Mouse (Mus musculus) MEL (cell line): Measurements from ENCODE around the gene Lancl2. TPM values are rescaled to one million over a fixed set of nuclear protein-coding genes. Genes with fewer than 3 reads are reported as not detected.

Experiments used
- DNase-seq: peaks from one replicate; pipeline ENCODE4 v3.0.0; 2011; ENCODE audit warnings: low read depth, low spot score
- H3K27ac ChIP-seq: 2 replicates; pipeline ENCODE4 v1.5.1; 2012; ENCODE audit warnings: low read depth, mild to moderate bottlenecking, control low read depth, low read length, moderate library complexity; ENCODE audit not compliant: control insufficient read depth
- H3K27me3 ChIP-seq, 2 experiments: fragments of 150-350 bp in 1 of 2; sonication (generic) in 1 of 2; 2 replicates each; pipeline ENCODE4 v1.6.1; 2012; ENCODE audit warnings: low read length in 2 of 2, mild to moderate bottlenecking in 2 of 2, improper control_type of control experiment in 1 of 2, moderate library complexity in 1 of 2; ENCODE audit not compliant: insufficient read depth in 2 of 2, control insufficient read depth in 1 of 2
- H3K36me3 ChIP-seq, 2 experiments: 2 replicates each; pipeline ENCODE4 v1.6.1; 2012 to 2014; ENCODE audit warnings: low read length in 2 of 2, improper control_type of control experiment in 1 of 2, inconsistent platforms in 1 of 2, mild to moderate bottlenecking in 1 of 2; ENCODE audit not compliant: insufficient read depth in 2 of 2, control insufficient read depth in 1 of 2
- H3K4me1 ChIP-seq, 2 experiments: fragments of 150-350 bp in 1 of 2; sonication (generic) in 1 of 2; 2 replicates each; pipeline ENCODE4 v1.6.1; 2012; ENCODE audit warnings: low read length in 2 of 2, improper control_type of control experiment in 1 of 2, mild to moderate bottlenecking in 1 of 2; ENCODE audit not compliant: insufficient read depth in 2 of 2, control insufficient read depth in 1 of 2
- H3K4me3 ChIP-seq, 2 experiments: fragments of 150-350 bp in 1 of 2; sonication (generic) in 1 of 2; 2 replicates each; pipeline ENCODE4 v1.5.1; 2012; ENCODE audit warnings: low read depth in 2 of 2, low read length in 2 of 2, mild to moderate bottlenecking in 2 of 2, moderate library complexity in 2 of 2, control low read depth in 1 of 2, improper control_type of control experiment in 1 of 2; ENCODE audit not compliant: control insufficient read depth in 1 of 2, insufficient read depth in 1 of 2
- H3K79me2 ChIP-seq: 2 replicates; pipeline ENCODE4 v1.6.1; 2012; ENCODE audit warnings: mild to moderate bottlenecking, low read length, moderate library complexity; ENCODE audit not compliant: control insufficient read depth, poor library complexity, insufficient read depth
- H3K9ac ChIP-seq: 2 replicates; pipeline ENCODE4 v1.6.1; 2012; ENCODE audit warnings: low read depth, mild to moderate bottlenecking, control low read depth, low read length, moderate library complexity; ENCODE audit not compliant: control insufficient read depth, poor library complexity, severe bottlenecking
- H3K9me3 ChIP-seq: fragments of 150-350 bp; sonication (generic); replicated peaks from 2 replicates; pipeline ENCODE4 v1.6.1; 2012; ENCODE audit warnings: mild to moderate bottlenecking, low read length, improper control_type of control experiment, moderate library complexity; ENCODE audit not compliant: insufficient read depth
- BHLHE40 ChIP-seq: IDR thresholded peaks from 2 replicates; pipeline ENCODE4 v1.6.1; 2012; ENCODE audit warnings: low read depth, mild to moderate bottlenecking, inconsistent platforms, low read length, improper control_type of control experiment, borderline replicate concordance
- CHD1 ChIP-seq: IDR thresholded peaks from 2 replicates; pipeline ENCODE4 v1.6.1; 2012; ENCODE audit warnings: low read depth, mild to moderate bottlenecking, inconsistent platforms, low read length, improper control_type of control experiment
- CHD2 ChIP-seq: IDR thresholded peaks from 2 replicates; pipeline ENCODE4 v1.6.1; 2011; ENCODE audit warnings: low read length, improper control_type of control experiment
- CTCF ChIP-seq, 3 experiments: IDR thresholded peaks in 2 of 3; conservative IDR thresholded peaks in 1 of 3; 2 replicates each; pipeline ENCODE4 v1.5.1; 2011 to 2012; ENCODE audit warnings: low read length in 3 of 3, low read depth in 2 of 3, mild to moderate bottlenecking in 2 of 3, improper control_type of control experiment in 1 of 3, inconsistent platforms in 1 of 3, mixed read lengths in 1 of 3, moderate library complexity in 1 of 3; ENCODE audit not compliant: control insufficient read depth in 1 of 3, insufficient read depth in 1 of 3, poor library complexity in 1 of 3, severe bottlenecking in 1 of 3
- ELF1 ChIP-seq: IDR thresholded peaks from 2 replicates; pipeline ENCODE4 v1.6.1; 2014; ENCODE audit warnings: low read depth, mild to moderate bottlenecking, inconsistent platforms, low read length, improper control_type of control experiment, moderate library complexity
- EP300 ChIP-seq, 2 experiments: IDR thresholded peaks; 2 replicates each; pipeline ENCODE4 v1.6.1; 2011; ENCODE audit warnings: improper control_type of control experiment in 2 of 2, low read length in 2 of 2, low read depth in 1 of 2, mild to moderate bottlenecking in 1 of 2
- ETS1 ChIP-seq: IDR thresholded peaks from 2 replicates; pipeline ENCODE4 v1.6.1; 2012; ENCODE audit warnings: low read depth, mild to moderate bottlenecking, inconsistent platforms, low read length, improper control_type of control experiment, moderate library complexity
- HCFC1 ChIP-seq: IDR thresholded peaks from 2 replicates; pipeline ENCODE4 v1.6.1; 2012; ENCODE audit warnings: low read depth, mild to moderate bottlenecking, inconsistent platforms, low read length, improper control_type of control experiment, moderate library complexity
- JUND ChIP-seq: IDR thresholded peaks from 2 replicates; pipeline ENCODE4 v1.6.1; 2011; ENCODE audit warnings: low read depth, mild to moderate bottlenecking, improper control_type of control experiment, low read length
- MAFK ChIP-seq: IDR thresholded peaks from 2 replicates; pipeline ENCODE4 v1.6.1; 2011; ENCODE audit warnings: low read depth, mild to moderate bottlenecking, low read length, improper control_type of control experiment, borderline replicate concordance
- MAX ChIP-seq: IDR thresholded peaks from 2 replicates; pipeline ENCODE4 v1.6.1; 2011; ENCODE audit warnings: low read length, improper control_type of control experiment
- MAZ ChIP-seq: IDR thresholded peaks from 2 replicates; pipeline ENCODE4 v1.6.1; 2012; ENCODE audit warnings: low read depth, mild to moderate bottlenecking, inconsistent platforms, low read length, improper control_type of control experiment
- MXI1 ChIP-seq: IDR thresholded peaks from 2 replicates; pipeline ENCODE4 v1.6.1; 2011; ENCODE audit warnings: mild to moderate bottlenecking, low read depth, low read length, improper control_type of control experiment
- MYB ChIP-seq: IDR thresholded peaks from 2 replicates; pipeline ENCODE4 v1.6.1; 2011; ENCODE audit warnings: mild to moderate bottlenecking, low read depth, low read length, improper control_type of control experiment
- NELFE ChIP-seq: IDR thresholded peaks from 2 replicates; pipeline ENCODE4 v1.6.1; 2011; ENCODE audit warnings: low read depth, low read length, improper control_type of control experiment
- NRF1 ChIP-seq: IDR thresholded peaks from 2 replicates; pipeline ENCODE4 v1.6.1; 2014; ENCODE audit warnings: low read depth, mild to moderate bottlenecking, inconsistent platforms, low read length, improper control_type of control experiment, moderate library complexity; ENCODE audit not compliant: poor library complexity, insufficient read depth, severe bottlenecking
- POLR2A ChIP-seq, 2 experiments: IDR thresholded peaks; 2 replicates each; pipeline ENCODE4 v1.6.1; 2011 to 2012; ENCODE audit warnings: low read length in 2 of 2, mild to moderate bottlenecking in 2 of 2, control low read depth in 1 of 2, improper control_type of control experiment in 1 of 2, low read depth in 1 of 2, moderate library complexity in 1 of 2; ENCODE audit not compliant: control insufficient read depth in 1 of 2, insufficient read depth in 1 of 2, poor library complexity in 1 of 2
- POLR2AphosphoS2 ChIP-seq: IDR thresholded peaks from 2 replicates; pipeline ENCODE4 v1.6.1; 2011; ENCODE audit warnings: low read length, improper control_type of control experiment
- POLR2AphosphoS5 ChIP-seq: IDR thresholded peaks from 2 replicates; pipeline ENCODE4 v1.6.1; 2012; ENCODE audit warnings: low read depth, borderline replicate concordance, mild to moderate bottlenecking, inconsistent platforms, low read length, moderate library complexity, mixed read lengths
- SIN3A ChIP-seq: IDR thresholded peaks from 2 replicates; pipeline ENCODE4 v1.6.1; 2012; ENCODE audit warnings: low read length, improper control_type of control experiment, inconsistent platforms
- SMC3 ChIP-seq: IDR thresholded peaks from 2 replicates; pipeline ENCODE4 v1.6.1; 2011; ENCODE audit warnings: low read depth, low read length, improper control_type of control experiment
- TBP ChIP-seq: IDR thresholded peaks from 2 replicates; pipeline ENCODE4 v1.8.0; 2011; ENCODE audit warnings: low read depth, low read length, improper control_type of control experiment
- TCF12 ChIP-seq: IDR thresholded peaks from 2 replicates; pipeline ENCODE4 v1.6.1; 2014; ENCODE audit warnings: low read depth, mild to moderate bottlenecking, inconsistent platforms, low read length, improper control_type of control experiment, moderate library complexity
- USF1 ChIP-seq: IDR thresholded peaks from 2 replicates; pipeline ENCODE4 v1.6.1; 2014; ENCODE audit warnings: low read depth, mild to moderate bottlenecking, inconsistent platforms, low read length, improper control_type of control experiment, moderate library complexity
- USF2 ChIP-seq, 2 experiments: IDR thresholded peaks; 2 replicates each; pipeline ENCODE4 v1.6.1; 2011 to 2012; ENCODE audit warnings: improper control_type of control experiment in 2 of 2, low read length in 2 of 2, borderline replicate concordance in 1 of 2, inconsistent platforms in 1 of 2, low read depth in 1 of 2, mild to moderate bottlenecking in 1 of 2; ENCODE audit not compliant: insufficient read depth in 1 of 2
- ZC3H11A ChIP-seq: IDR thresholded peaks from 2 replicates; pipeline ENCODE4 v1.6.1; 2012; ENCODE audit warnings: low read depth, mild to moderate bottlenecking, inconsistent platforms, low read length, improper control_type of control experiment
- ZKSCAN1 ChIP-seq: IDR thresholded peaks from 2 replicates; pipeline ENCODE4 v1.6.1; 2012; ENCODE audit warnings: low read depth, mild to moderate bottlenecking, inconsistent platforms, low read length, improper control_type of control experiment, moderate library complexity
- ZMIZ1 ChIP-seq: IDR thresholded peaks from 2 replicates; pipeline ENCODE4 v1.6.1; 2012; ENCODE audit warnings: low read depth, mild to moderate bottlenecking, inconsistent platforms, low read length, improper control_type of control experiment, moderate library complexity
- ZNF384 ChIP-seq: IDR thresholded peaks from 2 replicates; pipeline ENCODE4 v1.6.1; 2012; ENCODE audit warnings: low read depth, mild to moderate bottlenecking, inconsistent platforms, low read length, improper control_type of control experiment
- polyA plus RNA-seq, 2 experiments: library from polyadenylated mRNA; stranded (reverse) in 1 of 2; unstranded in 1 of 2; fragments of >175 nt in 1 of 2; fragments of >200 nt in 1 of 2; gene quantifications; 2 replicates each; pipeline versions ENCODE4 v1.2.1 to v1.2.4; 2012; ENCODE audit warnings: low replicate concordance in 2 of 2, low read depth in 1 of 2; ENCODE audit not compliant: insufficient read length in 2 of 2, insufficient read depth in 1 of 2, missing spikeins in 1 of 2
- total RNA-seq: library from RNA; depleted of rRNA; stranded (reverse); fragments of 300-350 nt; gene quantifications from 2 replicates; pipeline ENCODE4 v1.2.3, GENCODE M21; 2012

Gene Lancl2
- total and polyA plus RNA-seq, 3 experiments: 17.7 to 19.6 TPM; not detected in 1

GRCm38 (mm10) chr6:57691467-57692261, 10.7 kb upstream of the Lancl2 start, which contains the start of gene Pyurf:
Gene Pyurf (minus strand): TSS chr6:57692078.
- Histone ChIP-seq H3K36me3 (peaks cover 0 to 4% of the 10 kb centered on the region in 2 experiments; a peak in 3 of 4 replicates), H3K9ac (peak within 1 kb of the TSS; percentile 80), H3K4me3 (peak within 1 kb of the TSS; percentile 84 to 85), H3K79me2 (no peaks in the 10 kb centered on the region; the same call in 1 of the 2 replicates), H3K4me1 (peaks cover 3 to 5% of the 10 kb centered on the region in 2 experiments; a peak in 3 of 4 replicates), H3K9me3 (no peaks in the 10 kb centered on the region), H3K27ac (peak within 1 kb of the TSS; percentile 57), H3K27me3 (no peaks in the 10 kb centered on the region)
- TF ChIP-seq ZC3H11A: no peak
- TF ChIP-seq MXI1: peak; percentile 39
- peak; percentile 89 for TF ChIP-seq USF1
- peak in 1 of 2 experiments; percentile 58; a peak in 1 of 4 replicates for TF ChIP-seq USF2 (IDR thresholded peaks at IDR 0.05; ENCODE audit: borderline replicate concordance in 1 of 2, insufficient read depth in 1 of 2, low read depth in 1 of 2, low read length in 2 of 2)
- peak; percentile 48; the same call in 1 of the 2 replicates for TF ChIP-seq NRF1
- TF ChIP-seq TBP: peak; percentile 2; the same call in 1 of the 2 replicates
- TF ChIP-seq EP300 (IDR thresholded peaks at IDR 0.05; ENCODE audit: low read depth in 1 of 2, low read length in 2 of 2): no peak
- no peak for TF ChIP-seq TCF12
- TF ChIP-seq ETS1: 0 out of 2 replicates have a peak, but pooled peaks have one; percentile 7
- TF ChIP-seq MAX: peak; percentile 50; the same call in 1 of the 2 replicates
- TF ChIP-seq NELFE: no peak
- no peak for TF ChIP-seq BHLHE40
- peak in 1 of 2 experiments; percentile 62 for TF ChIP-seq POLR2A (IDR thresholded peaks at IDR 0.05; ENCODE audit: control insufficient read depth in 1 of 2, insufficient read depth in 1 of 2, low read depth in 1 of 2, low read length in 2 of 2, poor library complexity in 1 of 2)
- peak; percentile 78 for TF ChIP-seq SIN3A
- TF ChIP-seq ELF1: no peak
- no peak for TF ChIP-seq MAZ
- TF ChIP-seq CHD1: no peak
- no peak for TF ChIP-seq JUND
- 0 out of 2 replicates have a peak, but pooled peaks have one; percentile 16 for TF ChIP-seq HCFC1
- DNase-seq: peak; percentile 92

GRCm38 (mm10) chr6:57693116-57693515, 9.2 kb upstream of the Lancl2 start:
- no peak overlapping the region for H3K9ac ChIP-seq
- H3K79me2 ChIP-seq: no peaks in the 10 kb centered on the region; the same call in 1 of the 2 replicates
- TF ChIP-seq MXI1 (no peak), SMC3 (no peak), ZKSCAN1 (no peak), TCF12 (no peak), POLR2AphosphoS2 (no peak), ZNF384 (no peak), JUND (no peak), MYB (no peak), POLR2AphosphoS5 (no peak), MAFK (no peak), USF2 (IDR thresholded peaks at IDR 0.05; ENCODE audit: borderline replicate concordance in 1 of 2, insufficient read depth in 1 of 2, low read depth in 1 of 2, low read length in 2 of 2) (no peak), USF1 (no peak), CHD2 (no peak), ZMIZ1 (no peak), CTCF (IDR thresholded peaks at IDR 0.05 in 2 of 3, conservative IDR thresholded peaks at IDR 0.05 in 1 of 3; ENCODE audit: control insufficient read depth in 1 of 3, insufficient read depth in 1 of 3, low read depth in 2 of 3, low read length in 3 of 3, poor library complexity in 1 of 3, severe bottlenecking in 1 of 3) (no peak), NRF1 (no peak)
- TF ChIP-seq, all 39 proteins: peak for 0
- no peak overlapping the region for H3K4me3 ChIP-seq
- H3K27me3 ChIP-seq: no peaks in the 10 kb centered on the region
- H3K27ac ChIP-seq: no peak overlapping the region
- DNase-seq: no peak
- peaks cover 0 to 4% of the 10 kb centered on the region in 2 experiments; a peak in 3 of 4 replicates for H3K36me3 ChIP-seq
- H3K4me1 ChIP-seq: peaks cover 3 to 5% of the 10 kb centered on the region in 2 experiments; a peak in 3 of 4 replicates
- no peaks in the 10 kb centered on the region for H3K9me3 ChIP-seq
